20 mouse cellular contexts compared by ENCODE assay signal in genomic region chr1:185655021-185655420, GRCm38 (mm10).
DNase-seq lines count a peak whose midpoint lies in the region; ATAC-seq lines count a peak whose summit lies in the region.
"Had no signal": no experiment of that assay in that cellular context is flagged by ENCODE, and none has a peak within 500 bp of the region (broad histone marks: within the 10 kb centered on the region; RNA-seq: fewer than 3 reads in every experiment).

No protein-coding gene starts in this region.

- DNase-seq in midbrain, embryonic 11.5 days (ENCODE audit: low spot score, missing footprints), result peak; percentile 47
- DNase-seq in midbrain, embryonic 14.5 days, result no peak
- DNase-seq in adrenal gland, postnatal 10 days, result peak; percentile 14
- peak; percentile 21 for DNase-seq in brain, adult 2 months (ENCODE audit: low read depth, low spot score)
- DNase-seq in right cerebral cortex, postnatal 14 days, result no peak
- DNase-seq in forebrain, embryonic 14.5 days (ENCODE audit: low spot score), result no peak
- DNase-seq: B cell, adult 2 months; cerebellum, adult 18-20 months; cerebellum, adult 9-11 months; cerebellum, postnatal 36 days; forebrain, postnatal 0 days; gastrocnemius, postnatal 14 days; heart, postnatal 4 days had no signal

- H3K4me2 ChIP-seq in midbrain, embryonic 11.5 days, result no peak overlapping the region
- no peak overlapping the region for H3K4me2 ChIP-seq in midbrain, embryonic 14.5 days (ENCODE audit: low read length)
- no peak overlapping the region for H3K4me2 ChIP-seq in forebrain, embryonic 14.5 days (ENCODE audit: low read length)
- H3K4me2 ChIP-seq: embryonic facial prominence, embryonic 13.5 days; forebrain, embryonic 12.5 days; heart, embryonic 13.5 days; hindbrain, embryonic 14.5 days; intestine, embryonic 15.5 days had no signal

- WGBS in midbrain, embryonic 11.5 days, result 77% methylated on average over 7 of the region's 7 CpGs
- 77% methylated on average over 7 of the region's 7 CpGs for WGBS in midbrain, embryonic 14.5 days
- 56% methylated on average over 7 of the region's 7 CpGs for WGBS in forebrain, embryonic 14.5 days

- no peak overlapping the region for H3K4me3 ChIP-seq in midbrain, embryonic 11.5 days (ENCODE audit: low read depth, low read length)
- H3K4me3 ChIP-seq in midbrain, embryonic 14.5 days (replicated peaks; ENCODE audit: low read depth, low read length), result no peak overlapping the region
- H3K4me3 ChIP-seq in forebrain, embryonic 14.5 days (ENCODE audit: low read depth, low read length), result no peak overlapping the region
- H3K4me3 ChIP-seq: embryonic facial prominence, embryonic 13.5 days; forebrain, embryonic 12.5 days; heart, embryonic 13.5 days; intestine, embryonic 15.5 days had no signal

- ATAC-seq in midbrain, embryonic 11.5 days (ENCODE audit: low FRiP score), result no peak
- no peak for ATAC-seq in midbrain, embryonic 14.5 days (ENCODE audit: low FRiP score, low TSS enrichment)
- no peak for ATAC-seq in forebrain, embryonic 14.5 days
- ATAC-seq: CD4-positive, CD25-positive, alpha-beta regulatory T cell, adult 4 months; forebrain, postnatal 0 days; intestine, embryonic 15.5 days had no signal

- no peak overlapping the region for H3K9ac ChIP-seq in midbrain, embryonic 11.5 days (ENCODE audit: low read length)
- H3K9ac ChIP-seq in midbrain, embryonic 14.5 days (replicated peaks; ENCODE audit: low read length), result no peak overlapping the region
- no peak overlapping the region for H3K9ac ChIP-seq in forebrain, embryonic 14.5 days (ENCODE audit: low read length)
- H3K9ac ChIP-seq: embryonic facial prominence, embryonic 13.5 days; forebrain, embryonic 12.5 days; forebrain, postnatal 0 days; heart, embryonic 13.5 days; hindbrain, embryonic 14.5 days; intestine, embryonic 15.5 days had no signal

- H3K9me3 ChIP-seq in midbrain, embryonic 11.5 days (ENCODE audit: control insufficient read depth, low read length), result no peaks in the 10 kb centered on the region
- no peaks in the 10 kb centered on the region for H3K9me3 ChIP-seq in midbrain, embryonic 14.5 days (ENCODE audit: control insufficient read depth, low read length)
- no peaks in the 10 kb centered on the region for H3K9me3 ChIP-seq in forebrain, embryonic 14.5 days (replicated peaks; ENCODE audit: control insufficient read depth, low read length)
- H3K9me3 ChIP-seq: embryonic facial prominence, embryonic 13.5 days; forebrain, embryonic 12.5 days; G1E; heart, embryonic 13.5 days; intestine, embryonic 15.5 days had no signal

- no peaks in the 10 kb centered on the region for H3K27me3 ChIP-seq in midbrain, embryonic 11.5 days (ENCODE audit: control insufficient read depth, insufficient read depth, low read length)
- H3K27me3 ChIP-seq in midbrain, embryonic 14.5 days (ENCODE audit: control insufficient read depth, insufficient read depth, low read length), result no peaks in the 10 kb centered on the region
- no peaks in the 10 kb centered on the region for H3K27me3 ChIP-seq in forebrain, embryonic 14.5 days (replicated peaks; ENCODE audit: control insufficient read depth, insufficient read depth, low read length)
- H3K27me3 ChIP-seq: embryonic facial prominence, embryonic 13.5 days; forebrain, embryonic 12.5 days; heart, embryonic 13.5 days; intestine, embryonic 15.5 days had no signal

- no peaks in the 10 kb centered on the region for H3K36me3 ChIP-seq in midbrain, embryonic 11.5 days (ENCODE audit: control insufficient read depth, insufficient read depth, low read length)
- H3K36me3 ChIP-seq in midbrain, embryonic 14.5 days (ENCODE audit: control insufficient read depth, insufficient read depth, low read length), result no peaks in the 10 kb centered on the region
- no peaks in the 10 kb centered on the region for H3K36me3 ChIP-seq in forebrain, embryonic 14.5 days (ENCODE audit: control insufficient read depth, insufficient read depth, low read length)
- H3K36me3 ChIP-seq: embryonic facial prominence, embryonic 13.5 days; forebrain, embryonic 12.5 days; G1E; heart, embryonic 13.5 days; intestine, embryonic 15.5 days had no signal

- H3K4me1 ChIP-seq in midbrain, embryonic 11.5 days (ENCODE audit: control insufficient read depth, insufficient read depth, low read length), result no peaks in the 10 kb centered on the region
- no peaks in the 10 kb centered on the region for H3K4me1 ChIP-seq in midbrain, embryonic 14.5 days (ENCODE audit: control insufficient read depth, insufficient read depth, low read length)
- no peaks in the 10 kb centered on the region for H3K4me1 ChIP-seq in forebrain, embryonic 14.5 days (ENCODE audit: control insufficient read depth, insufficient read depth, low read length)
- H3K4me1 ChIP-seq: embryonic facial prominence, embryonic 13.5 days; forebrain, embryonic 12.5 days; intestine, embryonic 15.5 days had no signal

- H3K27ac ChIP-seq in midbrain, embryonic 11.5 days (ENCODE audit: low read depth, low read length), result no peak overlapping the region
- no peak overlapping the region for H3K27ac ChIP-seq in midbrain, embryonic 14.5 days (replicated peaks; ENCODE audit: low read depth, low read length)
- H3K27ac ChIP-seq in forebrain, embryonic 14.5 days (ENCODE audit: low read depth, low read length), result no peak overlapping the region
- H3K27ac ChIP-seq: embryonic facial prominence, embryonic 13.5 days; forebrain, embryonic 12.5 days; heart, embryonic 13.5 days; hindbrain, embryonic 14.5 days; intestine, embryonic 15.5 days had no signal

Comparison
In these comparisons a context has a peak if more than half of its experiments do, and no peak if none do; other contexts are left out.
1. DNase-seq: peak in midbrain, embryonic 11.5 days (single experiment), adrenal gland, postnatal 10 days (single experiment) and brain, adult 2 months (single experiment); none in midbrain, embryonic 14.5 days (single experiment), right cerebral cortex, postnatal 14 days (single experiment) and forebrain, embryonic 14.5 days (single experiment).